Mouse (Mus musculus) ES-Bruce4 (cell line): ENCODE measurements around the gene Vmn1r112.
"Not testable (repeated sequence)": the region's sequence is repeated elsewhere in the genome, so short reads cannot be mapped to it uniquely, and the experiment has no call there.

ENCODE experiments used
- CTCF ChIP-seq: IDR thresholded peaks from one replicate; pipeline ENCODE4 v1.8.1; 2011; ENCODE audit warnings: low read depth, low read length
- POLR2A ChIP-seq: IDR thresholded peaks from one replicate; pipeline ENCODE4 v1.8.1; 2011; ENCODE audit warnings: low read length; ENCODE audit not compliant: insufficient read depth

DNA sequence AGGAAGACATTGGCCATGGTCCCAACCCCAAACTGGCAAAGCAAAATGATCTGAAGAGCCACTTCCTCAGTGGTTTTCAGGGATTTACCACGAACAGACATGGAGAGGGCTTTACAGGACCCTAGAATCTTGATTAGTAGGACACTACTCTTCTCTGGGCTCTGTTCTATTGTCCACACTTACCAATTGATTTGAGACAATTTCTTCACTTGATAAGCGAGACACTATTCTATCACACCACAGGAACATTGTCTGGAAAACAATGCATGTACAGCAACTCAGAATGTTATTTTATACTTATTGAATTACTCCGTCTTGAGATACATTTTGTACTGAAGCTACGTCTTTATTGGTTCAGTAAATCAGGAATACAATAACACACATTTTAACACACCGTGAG lies 41.1 kb downstream of the Vmn1r112 start, which contains the start of gene Vmn1r114:
- not testable (repeated sequence) for TF ChIP-seq CTCF, POLR2A
